ENCODE assay signal across 13 mouse cellular contexts in the genomic region with DNA sequence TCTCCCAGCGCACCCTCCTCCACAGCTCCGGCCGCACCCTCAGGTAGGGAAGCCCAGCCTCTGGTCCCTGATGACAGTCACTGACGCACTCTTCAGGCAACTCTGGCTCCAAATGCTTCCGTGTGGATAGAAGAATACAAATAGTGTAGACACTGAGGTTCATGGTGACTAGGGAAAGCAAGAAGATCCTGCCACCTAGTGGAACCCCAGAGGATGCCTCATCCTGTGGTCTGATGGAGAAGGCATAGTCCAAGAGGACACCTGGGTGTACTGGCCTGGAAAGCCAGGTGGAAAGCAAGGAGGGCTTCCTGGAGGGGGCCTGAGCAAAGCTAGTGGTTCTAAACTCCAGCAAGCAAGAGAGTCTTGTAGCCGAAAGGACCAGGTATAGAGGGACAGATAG. TPM values are rescaled to one million over a fixed set of nuclear protein-coding genes. Genes with fewer than 3 reads are reported as not detected.
DNase-seq lines count a peak whose midpoint lies in the region; ATAC-seq and TF ChIP-seq lines count a peak whose summit lies in the region.
"Had no signal": no experiment of that assay in that cellular context is flagged by ENCODE, and none has a peak within 500 bp of the region (broad histone marks: within the 10 kb centered on the region; RNA-seq: fewer than 3 reads in every experiment).

No protein-coding gene starts in this region.

- no peak overlapping the region for H3K9ac ChIP-seq in intestine, embryonic 16.5 days (ENCODE audit: low read depth, low read length)
- H3K9ac ChIP-seq in intestine, embryonic 15.5 days, result no peak overlapping the region
- H3K9ac ChIP-seq in midbrain, postnatal 0 days (replicated peaks; ENCODE audit: low read length, poor library complexity, severe bottlenecking), result no peak overlapping the region
- H3K9ac ChIP-seq in midbrain, embryonic 16.5 days (ENCODE audit: low read depth, low read length), result no peak overlapping the region
- H3K9ac ChIP-seq: liver, embryonic 15.5 days; neural tube, embryonic 12.5 days had no signal

- no peaks in the 10 kb centered on the region for H3K27me3 ChIP-seq in intestine, embryonic 16.5 days (replicated peaks; ENCODE audit: control insufficient read depth, insufficient read depth, low read length)
- no peaks in the 10 kb centered on the region for H3K27me3 ChIP-seq in intestine, embryonic 15.5 days (replicated peaks)
- H3K27me3 ChIP-seq in midbrain, postnatal 0 days (ENCODE audit: insufficient read depth, low read length), result no peaks in the 10 kb centered on the region
- no peaks in the 10 kb centered on the region for H3K27me3 ChIP-seq in midbrain, embryonic 16.5 days (ENCODE audit: control insufficient read depth, insufficient read depth, low read depth, low read length)
- H3K27me3 ChIP-seq: neural tube, embryonic 12.5 days had no signal

- 72% methylated on average over 6 of the region's 6 CpGs for WGBS in intestine, embryonic 16.5 days
- WGBS in intestine, embryonic 15.5 days, result 74% methylated on average over 6 of the region's 6 CpGs
- WGBS in midbrain, postnatal 0 days, result 80% methylated on average over 6 of the region's 6 CpGs
- 80% methylated on average over 6 of the region's 6 CpGs for WGBS in midbrain, embryonic 16.5 days

- DNase-seq in midbrain, postnatal 0 days (ENCODE audit: low spot score), result no peak
- DNase-seq in adipocyte (ENCODE audit: low spot score), result peak; percentile 24
- DNase-seq in ovary, postnatal 14 days (ENCODE audit: low spot score), result no peak
- DNase-seq in adrenal gland, adult 8-10 months, result no peak
- DNase-seq: kidney, adult 11 months; layer of hippocampus, postnatal 36 days; thymus, adult 18-20 months had no signal

- no peak overlapping the region for H3K27ac ChIP-seq in intestine, embryonic 16.5 days (ENCODE audit: low read length)
- H3K27ac ChIP-seq in intestine, embryonic 15.5 days, result no peak overlapping the region
- no peak overlapping the region for H3K27ac ChIP-seq in midbrain, postnatal 0 days (ENCODE audit: low read depth, low read length)
- no peak overlapping the region for H3K27ac ChIP-seq in midbrain, embryonic 16.5 days (ENCODE audit: low read length)
- H3K27ac ChIP-seq: liver, embryonic 15.5 days; neural tube, embryonic 12.5 days had no signal

- no peak overlapping the region for H3K4me2 ChIP-seq in intestine, embryonic 16.5 days (ENCODE audit: low read depth, low read length)
- H3K4me2 ChIP-seq in intestine, embryonic 15.5 days (replicated peaks), result no peak overlapping the region
- no peak overlapping the region for H3K4me2 ChIP-seq in midbrain, postnatal 0 days (ENCODE audit: low read depth, low read length, poor library complexity, severe bottlenecking)
- H3K4me2 ChIP-seq in midbrain, embryonic 16.5 days (ENCODE audit: low read length), result no peak overlapping the region
- H3K4me2 ChIP-seq: liver, embryonic 15.5 days; neural tube, embryonic 12.5 days had no signal

- H3K9me3 ChIP-seq in intestine, embryonic 16.5 days (ENCODE audit: control insufficient read depth, low read length), result no peaks in the 10 kb centered on the region
- no peaks in the 10 kb centered on the region for H3K9me3 ChIP-seq in intestine, embryonic 15.5 days
- H3K9me3 ChIP-seq in midbrain, postnatal 0 days (ENCODE audit: low read length), result no peaks in the 10 kb centered on the region
- no peaks in the 10 kb centered on the region for H3K9me3 ChIP-seq in midbrain, embryonic 16.5 days (replicated peaks; ENCODE audit: control insufficient read depth, low read length, poor library complexity, severe bottlenecking)
- H3K9me3 ChIP-seq: liver, embryonic 15.5 days; neural tube, embryonic 12.5 days had no signal

- H3K4me3 ChIP-seq in intestine, embryonic 16.5 days (ENCODE audit: low read length), result no peak overlapping the region
- no peak overlapping the region for H3K4me3 ChIP-seq in intestine, embryonic 15.5 days (replicated peaks)
- no peak overlapping the region for H3K4me3 ChIP-seq in midbrain, postnatal 0 days (ENCODE audit: low read depth, low read length)
- H3K4me3 ChIP-seq in midbrain, embryonic 16.5 days (ENCODE audit: low read depth, low read length), result no peak overlapping the region
- H3K4me3 ChIP-seq: liver, embryonic 15.5 days; neural tube, embryonic 12.5 days had no signal

- 0 out of 2 replicates have a peak, but pooled peaks have one; percentile 33 for ATAC-seq in intestine, embryonic 16.5 days
- no peak for ATAC-seq in intestine, embryonic 15.5 days
- no peak for ATAC-seq in midbrain, postnatal 0 days (ENCODE audit: low FRiP score)
- ATAC-seq in midbrain, embryonic 16.5 days, result no peak
- ATAC-seq: Patski had no signal

- H3K4me1 ChIP-seq in intestine, embryonic 16.5 days (ENCODE audit: control insufficient read depth, insufficient read depth, low read length), result no peaks in the 10 kb centered on the region
- no peaks in the 10 kb centered on the region for H3K4me1 ChIP-seq in intestine, embryonic 15.5 days (replicated peaks)
- H3K4me1 ChIP-seq in midbrain, postnatal 0 days (ENCODE audit: insufficient read depth, low read length), result no peaks in the 10 kb centered on the region
- no peaks in the 10 kb centered on the region for H3K4me1 ChIP-seq in midbrain, embryonic 16.5 days (ENCODE audit: control insufficient read depth, insufficient read depth, low read length)
- H3K4me1 ChIP-seq: liver, embryonic 15.5 days had no signal

- peak; percentile 58 for TF ChIP-seq CTCF in midbrain, postnatal 0 days (IDR thresholded peaks at IDR 0.05)

- H3K36me3 ChIP-seq in intestine, embryonic 16.5 days (ENCODE audit: control insufficient read depth, insufficient read depth, low read length), result no peaks in the 10 kb centered on the region
- no peaks in the 10 kb centered on the region for H3K36me3 ChIP-seq in intestine, embryonic 15.5 days
- no peaks in the 10 kb centered on the region for H3K36me3 ChIP-seq in midbrain, postnatal 0 days (ENCODE audit: insufficient read depth, low read length)
- H3K36me3 ChIP-seq in midbrain, embryonic 16.5 days (ENCODE audit: control insufficient read depth, insufficient read depth, low read length), result no peaks in the 10 kb centered on the region
- H3K36me3 ChIP-seq: liver, embryonic 15.5 days; neural tube, embryonic 12.5 days had no signal

RNA-seq across cellular contexts. Expression of a gene that starts 49.1 kb away (rescaled TPM):
- 374 and 535 TPM in 2 replicates for polyA plus RNA-seq in intestine, embryonic 16.5 days (2015; fragmentation: Nextera tagmentation; extraction: Ambion mirVana)
- 176 and 244 TPM in 2 replicates for polyA plus RNA-seq in intestine, embryonic 15.5 days (2015; fragmentation: Nextera tagmentation; extraction: Ambion mirVana)
- 17.4 and 24.9 TPM in 2 replicates for total RNA-seq in midbrain, postnatal 0 days (2014; rRNA removed)
- 26.4 and 30.3 TPM in 2 replicates for polyA plus RNA-seq in midbrain, postnatal 0 days (2015; fragmentation: Nextera tagmentation; extraction: Ambion mirVana)
- polyA plus RNA-seq in midbrain, embryonic 16.5 days (2015; fragmentation: Nextera tagmentation; extraction: Ambion mirVana), result 10.3 and 12.0 TPM in 2 replicates
- total RNA-seq in adrenal gland, adult 8-10 months (2022), result 10 to 100 TPM; 23.3 to 46.1 (median 34.9) TPM
